Comparison of ENCODE assay signal across 8 mouse cellular contexts in the genomic region with DNA sequence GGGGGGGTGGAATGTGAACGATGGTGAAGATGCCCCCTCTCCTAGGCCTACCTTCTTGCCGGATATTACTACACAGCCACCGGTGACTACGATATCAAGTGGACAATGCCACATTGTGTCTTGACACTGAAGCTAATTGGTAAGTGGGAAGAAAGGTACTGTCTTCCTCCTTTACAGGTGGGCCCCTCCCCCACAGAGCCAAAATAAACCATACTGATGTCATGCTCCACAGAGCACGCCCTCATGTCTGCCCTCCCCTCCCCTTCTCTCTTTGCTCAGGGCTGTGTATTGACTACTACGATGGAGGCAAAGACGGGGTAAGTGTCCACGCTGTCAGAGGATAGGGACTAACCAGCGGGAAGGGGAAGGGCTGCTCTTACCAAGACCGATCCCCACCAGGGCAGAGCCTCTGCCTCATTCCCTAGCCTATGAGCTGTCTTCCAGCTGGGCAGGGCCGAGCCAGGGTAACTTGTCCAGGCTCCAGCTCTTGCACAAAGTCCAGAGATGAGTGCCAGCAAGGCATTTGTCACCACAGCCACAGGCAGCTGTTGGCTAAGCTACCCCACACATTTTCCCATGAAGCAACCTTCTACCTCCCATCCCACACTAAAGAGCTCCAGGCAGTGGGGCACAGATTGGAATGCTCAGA. TPM values are rescaled to one million over a fixed set of nuclear protein-coding genes. Genes with fewer than 3 reads are reported as not detected.
DNase-seq lines count a peak whose midpoint lies in the region.

No protein-coding gene starts in this region.

- DNase-seq in left cerebral cortex, adult 18-20 months (ENCODE audit: low spot score in 2 of 2): peak; percentile 54 to 70
- DNase-seq in left cerebral cortex, adult 11 months (ENCODE audit: low spot score): no peak
- peak; percentile 87 for DNase-seq in adrenal gland, postnatal 10 days
- peak; percentile 77 for DNase-seq in gastrocnemius, postnatal 25 days
- DNase-seq in kidney, postnatal 14 days: peak; percentile 59
- peak; percentile 82 for DNase-seq in lung, postnatal 10 days
- no peak for DNase-seq in spleen, postnatal 10 days (ENCODE audit: low spot score in 2 of 2)
- DNase-seq in thymus, adult 18-20 months: no peak

RNA-seq across cellular contexts. Expression of gene Emg1, which starts 11.9 kb away (rescaled TPM):
- total RNA-seq in left cerebral cortex, adult 18-20 months (2021): 10 to 100 TPM; 45.7 to 49.1 TPM
- 10 to 100 TPM; 85.5 to 94.1 TPM for total RNA-seq in adrenal gland, postnatal 10 days (2021)
- total RNA-seq in gastrocnemius, postnatal 25 days (2021): 10 to 100 TPM; 53.8 to 58.9 TPM

RNA-seq across cellular contexts. Expression of gene Phb2, which starts 12.1 kb away (rescaled TPM):
- 100 to 1,000 TPM; 115 to 117 TPM for total RNA-seq in left cerebral cortex, adult 18-20 months (2021)
- 100 to 1,000 TPM; 452 to 487 TPM for total RNA-seq in adrenal gland, postnatal 10 days (2021)
- 100 to 1,000 TPM; 157 TPM for total RNA-seq in gastrocnemius, postnatal 25 days (2021)

RNA-seq across cellular contexts. Expression of gene Lpcat3, which starts 37.3 kb away (rescaled TPM):
- 10 to 100 TPM; 20.1 to 20.6 TPM for total RNA-seq in left cerebral cortex, adult 18-20 months (2021)
- 10 to 100 TPM; 80.8 to 85.7 TPM for total RNA-seq in adrenal gland, postnatal 10 days (2021)
- 10 to 100 TPM; 14.8 to 18.0 TPM for total RNA-seq in gastrocnemius, postnatal 25 days (2021)

RNA-seq across cellular contexts. Expression of gene Ptpn6, which starts 38.4 kb away (rescaled TPM):
- 1 to 10 TPM; 2.5 to 5.1 TPM for total RNA-seq in left cerebral cortex, adult 18-20 months (2021)
- total RNA-seq in adrenal gland, postnatal 10 days (2021): 10 to 100 TPM; 13.0 to 13.5 TPM
- total RNA-seq in gastrocnemius, postnatal 25 days (2021): 1 to 10 TPM; 1.5 to 2.2 TPM

RNA-seq across cellular contexts. Expression of gene Grcc10, which starts 41.1 kb away (rescaled TPM):
- 100 to 1,000 TPM; 321 to 335 TPM for total RNA-seq in left cerebral cortex, adult 18-20 months (2021)
- total RNA-seq in adrenal gland, postnatal 10 days (2021): 100 to 1,000 TPM; 321 to 324 TPM
- 100 to 1,000 TPM; 163 to 167 TPM for total RNA-seq in gastrocnemius, postnatal 25 days (2021)

Comparison
In these comparisons a context has a peak if more than half of its experiments do, and no peak if none do; other contexts are left out.
1. DNase-seq: peak in left cerebral cortex, adult 18-20 months (2 of 2), adrenal gland, postnatal 10 days (single experiment), gastrocnemius, postnatal 25 days (single experiment), kidney, postnatal 14 days (single experiment) and lung, postnatal 10 days (single experiment); none in left cerebral cortex, adult 11 months (single experiment), spleen, postnatal 10 days (0 of 2) and thymus, adult 18-20 months (0 of 2).